Mouse (Mus musculus): ENCODE measurements around the gene Endog. TPM values are rescaled to one million over a fixed set of nuclear protein-coding genes. Genes with fewer than 3 reads are reported as not detected.

Gene Endog
- polyA plus RNA-seq, 1 experiment from 2014 or later: 30.4 TPM

GRCm38 (mm10) chr2:30200388-30200925 lies 29.2 kb downstream of the Endog start:
- Histone ChIP-seq H3K4me1 (ENCODE audit: control insufficient read depth, insufficient read depth, low read length) (peaks cover 5% of the 10 kb centered on the region; the same call in 1 of the 2 replicates), H3K27ac (ENCODE audit: low read depth, low read length) (no peak overlapping the region), H3K9me3 (ENCODE audit: control insufficient read depth, low read length) (no peaks in the 10 kb centered on the region), H3K27me3 (ENCODE audit: control insufficient read depth, insufficient read depth, low read length) (no peaks in the 10 kb centered on the region), H3K9ac (replicated peaks; ENCODE audit: low read depth, low read length) (no peak overlapping the region), H3K4me2 (ENCODE audit: low read depth, low read length) (no peak overlapping the region), H3K36me3 (ENCODE audit: control insufficient read depth, insufficient read depth, low read length) (no peaks in the 10 kb centered on the region), H3K4me3 (ENCODE audit: low read depth, low read length) (no peak overlapping the region)
- ATAC-seq (ENCODE audit: low read depth): no peak
- 83% methylated on average over 5 of the region's 5 CpGs for WGBS

- 79% methylated on average over 7 of the region's 7 CpGs for WGBS
- H3K9me3 ChIP-seq (ENCODE audit: control insufficient read depth, low read length): no peaks in the 10 kb centered on the region
- H3K27me3 ChIP-seq (ENCODE audit: control insufficient read depth, insufficient read depth, low read length): no peaks in the 10 kb centered on the region
- no peak for ATAC-seq (ENCODE audit: low read depth)
- peaks cover 12% of the 10 kb centered on the region for H3K4me1 ChIP-seq (ENCODE audit: control insufficient read depth, insufficient read depth, low read length)
- H3K9ac ChIP-seq (replicated peaks; ENCODE audit: low read depth, low read length): no peak overlapping the region
- H3K36me3 ChIP-seq (ENCODE audit: control insufficient read depth, insufficient read depth, low read length): no peaks in the 10 kb centered on the region
- H3K4me2 ChIP-seq (ENCODE audit: low read depth, low read length): no peak overlapping the region
- H3K27ac ChIP-seq (ENCODE audit: low read depth, low read length): no peak overlapping the region
- H3K4me3 ChIP-seq (ENCODE audit: low read depth, low read length): no peak overlapping the region
Observed at GRCm38 (mm10) chr2:30203439-30203838, 32.1 kb downstream of the Endog start.

- peak overlapping the region; percentile 58 for H3K9ac ChIP-seq (replicated peaks; ENCODE audit: low read depth, low read length)
- no peaks in the 10 kb centered on the region for H3K36me3 ChIP-seq (ENCODE audit: control insufficient read depth, insufficient read depth, low read length)
- peak overlapping the region; percentile 63 for H3K4me2 ChIP-seq (ENCODE audit: low read depth, low read length)
- no peaks in the 10 kb centered on the region for H3K27me3 ChIP-seq (ENCODE audit: control insufficient read depth, insufficient read depth, low read length)
- peaks cover 12% of the 10 kb centered on the region for H3K4me1 ChIP-seq (ENCODE audit: control insufficient read depth, insufficient read depth, low read length)
- ATAC-seq (ENCODE audit: low read depth): peak; percentile 58
- peak overlapping the region; percentile 76 for H3K27ac ChIP-seq (ENCODE audit: low read depth, low read length)
- no peaks in the 10 kb centered on the region for H3K9me3 ChIP-seq (ENCODE audit: control insufficient read depth, low read length)
- under 1% methylated on average over 13 of the region's 13 CpGs for WGBS
- H3K4me3 ChIP-seq (ENCODE audit: low read depth, low read length): peak overlapping the region; percentile 58
Observed at GRCm38 (mm10) chr2:30205255-30205628, 33.9 kb downstream of the Endog start.

GRCm38 (mm10) chr2:30205629-30206357 lies 34.5 kb downstream of the Endog start, which contains the start of gene Kyat1:
Kyat1 (minus strand) TSS chr2:30205847.
- WGBS: under 1% methylated on average over 44 of the region's 44 CpGs
- ATAC-seq (ENCODE audit: low read depth): peak; percentile 98
- Histone ChIP-seq H3K27me3 (ENCODE audit: control insufficient read depth, insufficient read depth, low read length) (no peaks in the 10 kb centered on the region), H3K9ac (replicated peaks; ENCODE audit: low read depth, low read length) (peak within 1 kb of the TSS; percentile 58), H3K4me2 (ENCODE audit: low read depth, low read length) (peak within 1 kb of the TSS; percentile 63), H3K27ac (ENCODE audit: low read depth, low read length) (peak within 1 kb of the TSS; percentile 76), H3K36me3 (ENCODE audit: control insufficient read depth, insufficient read depth, low read length) (no peaks in the 10 kb centered on the region), H3K4me1 (ENCODE audit: control insufficient read depth, insufficient read depth, low read length) (peaks cover 12% of the 10 kb centered on the region), H3K9me3 (ENCODE audit: control insufficient read depth, low read length) (no peaks in the 10 kb centered on the region), H3K4me3 (ENCODE audit: low read depth, low read length) (peak within 1 kb of the TSS; percentile 58)

- no peak overlapping the region for H3K9ac ChIP-seq (replicated peaks; ENCODE audit: low read depth, low read length)
- ATAC-seq (ENCODE audit: low read depth): no peak
- H3K9me3 ChIP-seq (ENCODE audit: control insufficient read depth, low read length): no peaks in the 10 kb centered on the region
- H3K27me3 ChIP-seq (ENCODE audit: control insufficient read depth, insufficient read depth, low read length): no peaks in the 10 kb centered on the region
- peaks cover 12% of the 10 kb centered on the region for H3K4me1 ChIP-seq (ENCODE audit: control insufficient read depth, insufficient read depth, low read length)
- H3K36me3 ChIP-seq (ENCODE audit: control insufficient read depth, insufficient read depth, low read length): no peaks in the 10 kb centered on the region
- whole genome bisulfite sequencing: 81% methylated on average over 4 of the region's 4 CpGs
- no peak overlapping the region for H3K4me2 ChIP-seq (ENCODE audit: low read depth, low read length)
- H3K4me3 ChIP-seq (ENCODE audit: low read depth, low read length): no peak overlapping the region
- H3K27ac ChIP-seq (ENCODE audit: low read depth, low read length): no peak overlapping the region
Observed at GRCm38 (mm10) chr2:30207401-30207800, 36.1 kb downstream of the Endog start.

GRCm38 (mm10) chr2:30207886-30208285 lies 36.6 kb downstream of the Endog start:
- Histone ChIP-seq H3K9ac (replicated peaks; ENCODE audit: low read depth, low read length) (no peak overlapping the region), H3K4me3 (ENCODE audit: low read depth, low read length) (no peak overlapping the region), H3K27ac (ENCODE audit: low read depth, low read length) (no peak overlapping the region), H3K4me1 (ENCODE audit: control insufficient read depth, insufficient read depth, low read length) (peaks cover 12% of the 10 kb centered on the region), H3K36me3 (ENCODE audit: control insufficient read depth, insufficient read depth, low read length) (no peaks in the 10 kb centered on the region), H3K4me2 (ENCODE audit: low read depth, low read length) (no peak overlapping the region), H3K27me3 (ENCODE audit: control insufficient read depth, insufficient read depth, low read length) (no peaks in the 10 kb centered on the region), H3K9me3 (ENCODE audit: control insufficient read depth, low read length) (no peaks in the 10 kb centered on the region)
- 77% methylated on average over 5 of the region's 5 CpGs for WGBS
- no peak for ATAC-seq (ENCODE audit: low read depth)

GRCm38 (mm10) chr2:30211408-30212168 lies 40.3 kb downstream of the Endog start:
- Histone ChIP-seq H3K36me3 (ENCODE audit: control insufficient read depth, insufficient read depth, low read length) (no peaks in the 10 kb centered on the region), H3K9me3 (ENCODE audit: control insufficient read depth, low read length) (no peaks in the 10 kb centered on the region), H3K4me2 (ENCODE audit: low read depth, low read length) (no peak overlapping the region), H3K27ac (ENCODE audit: low read depth, low read length) (no peak overlapping the region), H3K4me3 (ENCODE audit: low read depth, low read length) (no peak overlapping the region), H3K9ac (replicated peaks; ENCODE audit: low read depth, low read length) (no peak overlapping the region), H3K27me3 (ENCODE audit: control insufficient read depth, insufficient read depth, low read length) (no peaks in the 10 kb centered on the region), H3K4me1 (ENCODE audit: control insufficient read depth, insufficient read depth, low read length) (peaks cover 1% of the 10 kb centered on the region)
- WGBS: 70% methylated on average over 6 of the region's 6 CpGs
- no peak for ATAC-seq (ENCODE audit: low read depth)

GRCm38 (mm10) chr2:30212169-30212545 lies 40.9 kb downstream of the Endog start:
- ATAC-seq (ENCODE audit: low read depth): no peak
- H3K4me1 ChIP-seq (ENCODE audit: control insufficient read depth, insufficient read depth, low read length): no peaks in the 10 kb centered on the region

GRCm38 (mm10) chr2:30212951-30213350 lies 41.7 kb downstream of the Endog start:
- H3K4me1 ChIP-seq (ENCODE audit: control insufficient read depth, insufficient read depth, low read length): no peaks in the 10 kb centered on the region
- H3K27me3 ChIP-seq (ENCODE audit: control insufficient read depth, insufficient read depth, low read length): no peaks in the 10 kb centered on the region
- no peaks in the 10 kb centered on the region for H3K36me3 ChIP-seq (ENCODE audit: control insufficient read depth, insufficient read depth, low read length)
- no peak overlapping the region for H3K27ac ChIP-seq (ENCODE audit: low read depth, low read length)
- H3K4me3 ChIP-seq (ENCODE audit: low read depth, low read length): no peak overlapping the region
- 75% methylated on average over 1 of the region's 1 CpGs for WGBS
- H3K4me2 ChIP-seq (ENCODE audit: low read depth, low read length): no peak overlapping the region
- no peaks in the 10 kb centered on the region for H3K9me3 ChIP-seq (ENCODE audit: control insufficient read depth, low read length)
- no peak for ATAC-seq (ENCODE audit: low read depth)
- H3K9ac ChIP-seq (replicated peaks; ENCODE audit: low read depth, low read length): no peak overlapping the region

More at GRCm38 (mm10) chr2:30212169-30212545, 40.9 kb downstream of the Endog start:
- 73% methylated on average over 4 of the region's 4 CpGs for WGBS
- Histone ChIP-seq H3K4me2 (ENCODE audit: low read depth, low read length) (no peak overlapping the region), H3K27me3 (ENCODE audit: control insufficient read depth, insufficient read depth, low read length) (no peaks in the 10 kb centered on the region), H3K36me3 (ENCODE audit: control insufficient read depth, insufficient read depth, low read length) (no peaks in the 10 kb centered on the region), H3K27ac (ENCODE audit: low read depth, low read length) (no peak overlapping the region), H3K9me3 (ENCODE audit: control insufficient read depth, low read length) (no peaks in the 10 kb centered on the region), H3K9ac (replicated peaks; ENCODE audit: low read depth, low read length) (no peak overlapping the region), H3K4me3 (ENCODE audit: low read depth, low read length) (no peak overlapping the region)

Measured in neural tube, embryonic 14.5 days (tissue).